Mouse (Mus musculus) left cerebral cortex, adult 8-10 months (tissue): ENCODE measurements at regions not wholly inside any gene's neighbourhood (a gene's known extent, or its start where the extent isn't known, plus 50 kb on each side); places are given as distances from the start of the nearest gene placed in this dataset.

Source experiments
- DNase-seq, 2 experiments: peaks; one replicate each; pipeline ENCODE4 v3.0.0; 2022; ENCODE audit warnings: low spot score in 2 of 2

DNA sequence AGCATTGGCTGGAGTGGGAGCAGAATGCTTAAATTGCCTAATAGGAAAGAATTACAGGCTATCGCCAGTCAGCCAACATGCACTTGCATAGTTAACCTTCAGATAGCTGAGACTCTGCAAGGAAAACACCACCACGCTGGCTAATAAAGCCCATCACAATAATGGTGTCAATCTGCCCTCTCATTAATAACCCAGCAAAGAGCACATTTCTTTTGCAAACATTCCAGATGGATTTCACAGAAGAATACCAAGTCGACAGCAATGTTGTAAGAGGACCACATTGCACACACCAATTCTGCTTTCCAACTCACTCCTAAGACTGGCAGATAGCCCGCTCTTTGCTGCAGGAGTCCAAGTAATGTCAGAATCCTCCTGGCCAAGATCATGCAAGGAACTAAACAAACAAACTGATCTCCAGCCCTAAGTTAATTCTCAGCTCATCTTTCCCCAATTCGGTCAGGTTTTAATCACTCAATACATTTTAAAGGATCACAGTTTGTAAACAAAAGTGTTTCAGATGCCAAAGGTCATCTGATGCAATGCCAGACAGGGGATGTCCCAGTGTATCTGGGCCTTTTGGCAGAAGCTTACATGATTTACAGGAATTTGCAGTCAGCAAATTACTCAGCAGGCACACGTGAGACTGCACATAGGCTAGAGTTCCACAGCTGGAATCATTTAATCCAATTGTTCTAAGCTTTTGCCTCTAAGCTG lies 198.4 kb downstream of the Klf6 start:
- no peak for DNase-seq

GRCm38 (mm10) chr13:6060229-6060845 lies 199.1 kb downstream of the Klf6 start:
- DNase-seq, result no peak

DNA sequence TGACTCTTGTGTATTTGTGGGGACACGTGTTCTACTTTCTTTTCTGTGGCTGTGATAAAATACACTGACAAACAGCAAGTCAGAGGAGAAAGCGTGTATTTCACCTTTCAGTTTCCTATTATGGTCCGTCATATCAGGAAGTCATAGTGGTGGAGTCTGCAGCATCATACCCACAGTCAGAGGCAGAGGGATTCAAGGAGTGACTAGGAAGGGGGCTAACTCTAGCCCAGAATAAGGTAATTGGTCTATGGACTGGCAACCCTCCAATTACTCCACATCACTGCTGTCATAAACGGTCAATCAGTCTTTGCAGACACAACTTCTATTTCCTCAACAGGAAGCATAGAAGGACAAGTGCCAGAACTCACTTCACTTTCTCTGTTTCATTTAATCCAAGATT lies 201.0 kb downstream of the Klf6 start:
- DNase-seq, result no peak

DNA sequence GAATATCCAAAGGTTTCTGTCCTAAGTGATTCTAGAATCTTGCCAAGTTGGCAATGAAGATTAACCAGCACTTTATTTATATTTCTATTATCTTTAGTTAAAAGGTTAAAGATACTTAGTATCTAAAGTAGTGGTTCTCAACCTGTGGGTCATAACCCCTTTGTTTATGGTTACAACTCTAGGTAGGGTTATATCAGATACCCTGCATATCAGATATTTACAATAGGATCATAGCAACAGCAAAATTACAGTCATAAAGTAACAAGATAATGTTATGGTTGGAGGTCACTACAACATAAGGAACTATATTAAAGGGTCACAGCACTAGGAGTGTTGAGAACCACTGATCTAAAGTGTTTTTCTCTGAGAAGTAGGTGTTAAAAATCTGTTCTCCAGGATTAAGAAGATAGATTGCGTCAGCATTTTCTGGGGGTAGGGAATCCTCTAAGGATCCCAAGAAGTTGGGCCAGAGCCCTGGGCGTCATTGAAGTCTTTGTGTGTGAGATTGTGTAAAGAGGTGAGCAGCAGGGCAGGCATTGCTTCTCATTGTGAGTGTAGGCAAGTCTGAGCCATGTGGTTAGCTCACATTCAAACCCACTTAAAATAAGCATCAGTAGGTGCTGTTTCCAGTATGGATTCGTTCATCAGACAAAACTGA lies 201.6 kb downstream of the Klf6 start:
- no peak for DNase-seq

DNA sequence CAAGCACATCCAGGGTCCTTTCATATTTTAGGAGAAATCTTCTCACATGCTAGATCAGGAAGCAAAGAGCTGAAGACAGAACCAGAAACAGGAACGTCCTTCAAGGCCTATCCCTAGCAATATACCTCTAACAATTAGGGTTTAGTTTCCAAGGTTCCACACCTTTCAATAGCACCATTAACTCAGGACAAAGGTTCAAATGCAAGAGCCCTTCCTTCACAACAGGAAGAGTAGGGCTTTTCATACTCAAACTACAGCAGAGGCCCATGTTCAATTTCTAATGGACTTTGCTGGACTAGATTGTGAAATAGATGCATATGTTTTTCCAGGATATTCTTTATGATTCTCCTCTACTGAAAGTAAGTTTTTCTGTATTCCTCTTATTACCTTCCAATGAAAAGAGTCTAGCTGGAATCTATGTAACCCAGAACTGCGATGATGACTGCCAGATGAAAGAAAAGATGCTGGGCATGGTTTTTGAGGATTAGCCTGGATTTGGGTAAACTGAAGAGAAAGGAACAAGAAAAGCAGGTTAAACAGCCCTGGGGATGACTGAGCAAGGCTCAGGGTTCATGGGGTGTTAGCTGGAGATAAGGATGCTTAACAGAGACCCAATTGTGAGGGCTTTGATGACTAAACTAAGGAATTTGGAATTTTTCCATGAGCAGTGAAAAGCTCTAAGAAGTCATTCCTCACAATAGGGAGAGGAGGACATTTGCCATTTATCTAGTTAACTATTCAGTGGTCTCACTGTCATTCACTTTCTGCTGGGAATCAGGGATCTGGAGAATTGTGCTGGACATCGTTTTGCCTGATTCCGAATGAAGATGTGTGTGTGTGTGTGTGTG lies 215.9 kb downstream of the Klf6 start:
- DNase-seq, result no peak

GRCm38 (mm10) chr13:6085891-6086290 lies 224.6 kb downstream of the Klf6 start:
- no peak for DNase-seq

DNA sequence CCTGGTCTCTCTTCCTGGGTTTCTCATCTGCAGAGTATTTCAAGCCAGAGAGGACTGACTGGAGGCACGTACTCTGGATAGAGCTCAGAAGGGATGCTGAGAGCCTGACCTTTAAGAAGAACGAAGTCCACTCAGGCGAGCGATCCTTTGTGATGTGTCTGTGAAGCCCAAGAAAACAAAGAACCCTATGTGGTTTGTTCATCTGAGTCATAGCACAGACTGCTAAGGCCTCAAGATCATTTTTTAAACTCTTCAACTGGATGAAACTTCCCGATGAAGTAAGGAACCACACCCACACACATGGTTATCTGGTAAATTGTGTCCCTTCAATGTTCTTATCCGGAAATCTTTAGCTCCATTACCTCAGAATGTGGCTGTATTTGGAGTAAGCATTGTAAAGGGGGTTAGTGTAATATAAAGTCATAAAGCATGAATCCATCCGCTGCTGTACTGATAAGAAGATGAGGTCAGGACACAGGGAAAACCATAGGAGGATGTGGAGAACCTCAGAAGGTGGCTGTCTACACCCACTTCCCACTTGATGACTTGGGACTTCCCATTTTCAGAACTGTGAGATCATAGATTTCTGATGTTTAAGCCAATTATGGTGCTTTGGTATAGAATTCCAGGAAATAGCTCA lies 247.9 kb downstream of the Klf6 start:
- no peak for DNase-seq

DNA sequence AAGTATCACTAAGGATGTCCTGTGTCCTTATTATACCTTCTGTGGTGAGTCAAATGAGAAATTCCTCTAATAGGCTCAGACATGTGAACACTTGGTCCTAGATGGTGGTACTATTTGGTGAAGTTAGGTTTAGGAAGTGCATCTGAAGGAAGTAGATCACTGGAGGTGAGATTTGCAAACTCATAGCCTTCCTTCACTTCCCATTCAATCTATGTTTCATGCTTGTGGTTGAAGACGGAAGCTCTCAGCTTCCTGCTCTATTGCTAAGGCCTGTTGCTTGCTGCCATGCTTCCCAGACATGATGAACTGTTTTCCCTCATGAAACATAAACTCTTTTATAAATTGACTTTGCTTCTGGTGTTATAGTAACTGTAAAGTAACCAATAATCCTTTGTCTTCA lies 258.4 kb downstream of the Klf6 start:
- DNase-seq, result no peak

- no peak for DNase-seq
Measured at GRCm38 (mm10) chr13:6127311-6127710, 266.0 kb downstream of the Klf6 start.

GRCm38 (mm10) chr13:6128903-6129302 lies 267.6 kb downstream of the Klf6 start:
- DNase-seq, result no peak

DNA sequence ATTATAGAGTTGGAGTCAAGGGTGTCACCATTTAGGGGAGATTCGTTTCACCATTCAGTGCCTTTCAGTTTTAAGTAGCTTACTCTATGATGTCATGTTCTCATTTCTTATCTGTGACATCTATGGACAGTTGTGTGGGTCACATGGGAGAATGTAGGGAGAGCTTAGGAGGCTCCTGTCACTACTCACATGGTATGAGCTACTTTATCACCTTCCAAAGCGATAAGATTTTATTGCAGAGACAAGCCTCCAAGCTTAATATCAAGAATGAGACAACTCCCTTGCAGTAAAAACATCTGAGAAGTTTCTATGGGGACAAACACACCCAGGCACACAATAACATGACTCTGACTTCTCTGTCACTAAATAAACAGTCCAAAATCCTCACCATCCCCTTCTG lies 270.1 kb downstream of the Klf6 start:
- DNase-seq, result no peak

- DNase-seq, result no peak
Measured at GRCm38 (mm10) chr13:6137170-6137569, 275.9 kb downstream of the Klf6 start.

GRCm38 (mm10) chr13:6142771-6143170 lies 281.5 kb downstream of the Klf6 start:
- DNase-seq, result no peak

- no peak for DNase-seq
Measured at GRCm38 (mm10) chr13:6153657-6154056, 292.4 kb downstream of the Klf6 start.

GRCm38 (mm10) chr13:6156191-6156590 lies 294.9 kb downstream of the Klf6 start:
- DNase-seq, result no peak

DNA sequence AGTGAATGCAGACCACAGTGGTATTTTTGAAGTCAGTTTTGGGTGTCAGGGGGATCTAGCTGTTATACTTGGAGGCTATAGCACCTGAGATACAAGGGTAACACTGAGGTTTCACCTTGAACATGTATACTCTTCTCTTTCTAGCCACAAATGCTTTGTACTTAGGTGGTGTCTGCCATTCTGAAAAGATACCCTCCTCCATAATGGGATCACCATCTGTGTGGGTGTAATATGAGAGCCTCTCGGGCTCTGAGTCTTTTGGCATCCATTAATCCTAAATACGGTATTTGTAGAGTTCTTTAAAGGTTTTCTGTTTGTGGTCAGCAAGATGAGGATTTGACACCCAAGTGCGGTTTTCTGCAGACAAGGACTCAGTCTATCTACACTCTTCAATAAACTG lies 295.7 kb downstream of the Klf6 start:
- DNase-seq, result no peak

DNA sequence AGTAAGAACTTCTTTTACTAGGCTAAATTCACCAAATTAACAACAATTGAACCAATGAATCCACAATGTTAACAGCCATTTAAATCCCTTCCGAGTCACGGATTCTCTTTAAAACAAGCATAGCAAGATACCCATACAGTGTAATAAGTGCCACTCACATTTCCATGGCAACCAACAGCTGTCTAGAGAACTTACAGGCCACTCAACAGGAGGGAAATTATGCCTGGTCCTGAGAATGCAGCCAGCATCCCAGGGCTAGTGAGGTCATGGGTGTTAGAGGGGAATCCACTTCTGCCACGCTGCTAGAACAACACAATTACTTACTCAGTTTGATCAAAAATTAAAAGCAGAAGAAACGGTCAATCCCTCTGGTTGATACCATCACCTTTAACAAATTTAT lies 296.7 kb downstream of the Klf6 start:
- no peak for DNase-seq

DNA sequence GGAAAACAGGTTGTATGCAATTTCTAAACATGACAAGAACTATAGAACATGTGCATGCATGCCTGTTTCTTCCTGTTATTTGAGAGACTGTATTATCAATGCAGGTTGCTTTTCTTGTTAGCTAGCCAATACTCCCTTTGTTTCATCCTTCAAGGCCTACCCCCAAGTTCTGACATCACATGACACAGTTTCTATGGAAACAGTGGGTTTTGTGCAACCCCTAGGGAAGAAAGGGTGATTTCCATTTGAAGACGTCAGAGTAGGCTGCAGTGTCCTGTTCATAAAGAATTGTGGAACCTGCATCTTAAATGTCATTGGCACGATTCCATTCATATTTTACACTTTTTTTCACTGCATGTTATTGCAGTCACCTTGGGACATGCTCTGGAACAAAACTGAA lies 298.1 kb downstream of the Klf6 start:
- DNase-seq, result no peak

DNA sequence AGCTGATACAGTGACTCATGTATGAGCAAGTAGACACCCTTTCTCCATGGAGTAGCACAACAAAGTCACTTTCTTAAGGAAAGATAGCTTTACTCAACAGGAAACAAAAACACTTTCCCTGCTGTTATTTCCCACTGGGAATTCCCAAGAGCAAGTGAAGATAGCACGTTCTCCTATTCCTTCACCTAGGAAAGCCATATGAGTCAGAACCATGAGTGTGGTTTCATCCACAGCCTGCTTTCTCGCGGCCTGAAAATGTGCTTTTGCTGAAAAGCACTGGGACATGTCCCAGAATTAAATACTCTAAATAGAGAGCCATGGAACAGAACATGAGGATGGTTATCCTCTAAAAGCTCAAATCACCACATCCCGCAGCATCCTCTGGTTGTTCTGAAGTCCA lies 304.6 kb downstream of the Klf6 start:
- DNase-seq, result peak in 1 of 2 experiments; percentile 21

DNA sequence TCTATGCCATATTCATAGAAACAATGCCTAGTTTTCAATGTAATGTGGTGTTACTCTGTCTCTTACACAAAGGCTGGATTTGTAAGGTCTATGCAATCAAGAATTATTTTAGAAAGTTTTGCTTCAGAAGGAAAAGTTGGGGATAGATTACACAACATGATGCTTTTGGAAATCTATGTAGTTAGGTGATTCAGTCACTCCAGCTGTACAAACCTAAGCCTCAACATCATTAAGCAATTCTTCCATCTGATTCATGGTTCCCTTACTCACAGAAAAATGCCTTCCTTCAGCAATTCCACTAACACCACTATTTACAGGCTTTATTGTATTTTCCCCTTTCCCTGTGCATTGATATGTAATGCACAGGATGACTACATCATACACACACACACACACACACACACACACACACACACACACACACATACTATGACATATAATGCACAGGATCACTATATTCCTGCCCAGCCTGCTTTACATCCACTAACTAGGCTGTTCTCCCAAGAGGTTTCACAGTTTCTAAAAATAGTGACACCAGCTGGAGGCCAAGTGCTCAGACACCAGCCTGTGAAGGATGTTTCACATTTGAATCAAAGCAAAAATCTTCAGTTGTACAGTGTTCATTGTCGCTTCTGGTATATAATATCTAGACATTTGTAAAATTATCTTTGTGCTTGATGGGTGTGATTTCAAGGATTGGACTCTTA lies 305.9 kb downstream of the Klf6 start:
- peak in 1 of 2 experiments; percentile 40 for DNase-seq

GRCm38 (mm10) chr13:6173095-6173494 lies 311.8 kb downstream of the Klf6 start:
- no peak for DNase-seq
